Mouse (Mus musculus) layer of hippocampus, adult 9-11 months (tissue): ENCODE measurements around the gene Gngt2.

ENCODE experiments used
- DNase-seq: peaks from one replicate; pipeline ENCODE4 v3.0.0; 2022

The Gngt2 gene

GRCm38 (mm10) chr11:95826317-95827167 lies 10.5 kb upstream of the Gngt2 start:
- no peak for DNase-seq

- no peak for DNase-seq
Observed at GRCm38 (mm10) chr11:95827168-95827447, 9.9 kb upstream of the Gngt2 start.

GRCm38 (mm10) chr11:95827464-95828085 lies 9.4 kb upstream of the Gngt2 start:
- DNase-seq, result no peak

- no peak for DNase-seq
Observed at GRCm38 (mm10) chr11:95828181-95828964, 8.6 kb upstream of the Gngt2 start.

DNA sequence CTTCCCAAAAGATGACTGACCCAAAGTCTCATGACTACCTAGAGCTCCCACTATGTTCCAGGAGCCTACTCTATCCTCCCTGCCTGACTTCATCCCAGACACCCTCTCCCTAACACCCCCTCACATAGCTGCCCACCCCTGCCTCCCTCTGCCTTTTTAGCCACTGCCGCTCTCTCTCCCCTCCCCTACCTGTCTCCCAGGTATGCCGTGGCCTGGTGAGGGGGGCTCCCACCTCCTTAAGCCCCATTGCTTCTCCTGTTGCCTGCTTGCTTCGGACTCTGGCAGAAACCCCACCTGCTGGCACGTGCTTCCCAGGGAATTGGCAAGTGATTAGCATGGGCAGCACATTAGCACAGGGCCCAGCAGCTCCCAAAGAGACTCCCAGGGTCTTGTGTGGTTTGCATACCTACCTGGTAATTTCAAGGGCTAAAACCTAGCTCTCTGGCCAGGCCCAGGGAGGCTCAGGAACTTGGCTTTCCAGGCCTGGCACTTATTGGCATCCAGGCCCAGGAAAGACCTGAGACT lies 7.4 kb upstream of the Gngt2 start:
- no peak for DNase-seq

DNA sequence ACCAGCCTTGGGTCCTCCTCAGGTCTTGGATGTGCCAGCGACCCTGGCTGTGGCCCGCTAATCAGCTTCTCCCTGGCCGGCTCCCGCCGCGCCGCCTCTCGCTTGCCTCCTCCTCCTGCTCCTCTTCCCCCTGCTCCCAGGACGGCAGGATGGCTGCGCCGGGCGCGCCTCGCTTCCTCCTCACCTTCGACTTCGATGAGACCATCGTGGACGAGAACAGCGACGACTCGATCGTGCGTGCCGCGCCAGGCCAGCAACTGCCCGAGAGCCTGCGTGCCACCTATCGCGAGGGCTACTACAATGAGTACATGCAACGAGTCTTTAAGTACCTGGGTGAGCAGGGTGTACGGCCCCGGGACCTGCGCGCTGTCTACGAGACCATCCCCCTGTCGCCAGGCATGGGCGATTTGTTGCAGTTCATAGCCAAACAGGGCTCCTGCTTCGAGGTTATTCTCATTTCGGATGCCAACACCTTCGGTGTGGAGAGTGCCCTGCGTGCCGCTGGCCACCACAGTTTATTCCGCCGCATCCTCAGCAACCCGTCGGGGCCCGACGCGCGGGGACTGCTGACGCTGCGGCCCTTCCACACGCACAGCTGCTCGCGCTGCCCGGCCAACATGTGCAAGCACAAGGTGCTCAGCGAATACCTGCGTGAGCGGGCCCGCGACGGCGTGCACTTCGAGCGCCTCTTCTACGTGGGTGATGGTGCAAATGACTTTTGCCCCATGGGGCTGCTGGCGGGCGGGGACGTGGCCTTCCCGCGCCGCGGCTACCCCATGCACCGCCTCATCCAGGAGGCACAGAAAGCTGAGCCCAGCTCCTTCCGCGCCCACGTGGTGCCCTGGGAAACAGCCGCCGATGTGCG lies 6.4 kb upstream of the Gngt2 start:
- DNase-seq, result no peak

DNA sequence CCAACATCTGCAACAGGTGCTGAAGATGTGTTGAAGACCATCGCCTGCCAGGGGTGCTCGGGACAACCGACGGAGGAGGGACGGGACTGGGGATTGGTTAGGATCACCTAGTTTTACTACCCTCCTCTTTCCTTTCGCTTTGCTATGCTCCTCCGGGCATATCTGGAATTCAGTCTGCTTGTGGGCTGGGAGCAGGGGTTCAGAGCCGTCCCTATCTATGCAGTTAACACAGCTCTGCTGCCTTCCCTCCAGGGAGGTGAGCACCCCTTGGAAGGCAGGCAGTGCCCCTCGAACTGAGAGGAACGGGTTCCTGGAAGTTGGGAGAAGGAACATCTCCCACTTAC lies 5.8 kb upstream of the Gngt2 start:
- no peak for DNase-seq

GRCm38 (mm10) chr11:95831641-95832040 lies 5.4 kb upstream of the Gngt2 start:
- DNase-seq, result no peak

GRCm38 (mm10) chr11:95832129-95833005 lies 4.6 kb upstream of the Gngt2 start:
- no peak for DNase-seq

DNA sequence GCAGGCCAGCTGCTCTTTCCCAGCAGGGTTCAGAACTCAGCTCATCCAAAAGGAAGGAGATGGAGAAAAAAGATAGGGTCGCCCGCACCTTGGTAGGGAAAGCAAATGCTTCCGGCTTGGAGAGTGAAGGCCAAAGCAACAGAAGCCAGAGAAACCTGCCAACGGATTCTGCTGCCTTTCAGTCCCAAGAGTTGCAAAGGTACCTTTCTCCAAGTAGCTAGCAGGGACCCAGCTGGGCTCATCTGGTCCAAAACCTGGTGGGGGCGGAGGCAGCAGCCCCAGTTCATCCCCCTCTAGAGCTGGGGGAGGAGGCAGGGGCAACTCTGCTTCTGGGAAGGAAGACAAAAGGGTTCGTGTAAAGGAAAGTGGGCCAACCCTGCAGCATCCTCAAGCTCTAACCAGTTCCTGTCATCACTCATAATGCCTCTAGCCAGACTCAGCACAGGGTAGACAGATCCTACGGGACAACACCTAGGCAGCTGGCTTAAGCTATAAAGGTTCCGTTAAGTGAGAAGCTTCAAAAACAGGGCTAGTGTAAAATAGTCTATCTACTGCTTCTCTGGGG lies 3.9 kb upstream of the Gngt2 start:
- DNase-seq, result no peak

- no peak for DNase-seq
Observed at GRCm38 (mm10) chr11:95833631-95834142, 3.3 kb upstream of the Gngt2 start.

DNA sequence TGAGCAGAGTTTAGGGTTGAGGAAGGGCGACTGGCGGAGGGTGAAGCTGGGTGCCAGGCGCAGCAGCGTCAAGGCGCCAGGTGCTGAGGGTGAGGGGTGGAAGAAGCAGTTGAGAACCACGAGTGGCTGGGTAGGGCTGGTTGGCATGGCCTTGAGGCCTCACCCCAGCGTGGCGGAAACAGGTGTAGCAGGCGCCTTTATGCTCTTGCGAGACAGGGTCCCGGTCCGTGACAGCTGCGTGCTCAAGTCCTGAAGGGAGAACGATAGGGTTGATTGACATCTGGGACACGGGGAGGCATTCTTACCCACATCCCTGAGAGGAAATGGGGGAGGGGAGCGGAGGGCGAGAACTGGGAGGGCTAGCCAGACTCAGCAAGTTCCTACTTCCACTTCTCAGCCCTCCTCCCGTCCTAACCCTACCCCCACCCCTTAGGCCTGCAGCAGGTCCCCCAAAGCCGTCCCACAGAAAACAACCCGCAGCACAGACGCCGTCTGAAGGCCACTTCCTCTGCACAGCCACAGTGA lies 2.8 kb upstream of the Gngt2 start:
- DNase-seq, result peak; percentile 93

DNA sequence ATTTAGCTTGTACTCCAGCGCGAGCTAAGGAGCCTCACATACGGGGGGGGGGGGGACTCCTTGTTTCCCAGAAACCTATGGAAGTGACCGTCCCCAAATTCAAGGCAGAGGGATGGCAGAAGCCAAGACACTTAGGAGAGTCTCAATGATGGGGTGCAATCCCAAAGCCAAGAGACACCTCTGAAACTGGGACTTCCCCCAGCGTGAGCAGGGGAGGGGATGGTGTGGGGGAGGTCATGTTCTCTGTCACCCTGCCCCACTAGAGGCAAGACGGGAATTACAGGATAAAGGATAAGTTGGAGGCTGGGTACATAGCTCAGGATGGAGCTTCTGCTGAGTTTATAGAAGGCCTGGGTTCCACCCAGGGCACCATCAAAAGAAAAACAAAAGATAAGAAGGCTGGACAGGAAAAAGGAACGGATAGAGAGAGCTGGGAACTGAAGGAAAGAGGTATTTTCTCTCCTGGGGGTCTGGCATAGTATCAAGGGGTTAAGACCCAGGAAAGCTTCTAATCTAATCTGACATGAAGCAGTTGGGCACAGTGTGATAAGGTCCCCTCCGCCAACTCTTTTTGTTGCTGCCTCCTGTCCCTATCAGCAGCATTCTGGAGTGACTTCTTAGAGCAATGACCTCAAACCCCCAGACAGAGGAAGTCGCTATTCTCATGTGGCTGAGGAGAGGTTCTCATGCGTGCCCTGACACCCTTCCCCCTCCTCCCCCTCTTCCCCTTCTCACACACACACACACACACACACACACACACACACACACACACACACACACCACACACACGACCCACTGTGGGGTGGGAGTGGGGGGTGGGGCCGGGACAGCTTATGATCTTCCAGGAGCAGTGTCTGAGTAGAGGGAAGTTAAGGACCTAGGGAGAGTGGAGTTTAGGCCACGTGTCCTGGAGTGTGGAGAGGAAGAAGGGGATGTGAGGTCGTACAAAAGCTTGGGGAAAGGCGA lies 2.0 kb upstream of the Gngt2 start:
- DNase-seq, result peak; percentile 78

GRCm38 (mm10) chr11:95835832-95836231 lies 1.2 kb upstream of the Gngt2 start:
- DNase-seq, result no peak

DNA sequence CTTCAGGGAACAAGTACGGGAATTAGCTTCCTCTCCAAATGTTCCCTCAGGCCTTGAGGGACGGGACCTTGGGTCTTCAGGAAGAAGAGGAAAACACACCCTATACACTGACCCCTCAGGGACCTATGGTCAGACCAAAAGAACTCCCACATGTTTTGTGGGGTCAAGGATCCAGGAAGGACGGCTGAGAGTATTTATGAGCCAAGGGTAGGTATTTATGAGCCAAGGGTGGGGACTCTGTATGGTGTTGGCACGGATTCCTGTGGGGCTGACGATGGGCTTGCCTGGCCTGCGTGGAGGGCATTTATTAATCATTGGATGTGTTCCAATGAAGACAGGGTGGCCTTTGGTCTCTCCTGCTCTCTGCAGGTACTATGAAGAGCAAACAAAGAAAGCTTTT lies 583 bp upstream of the Gngt2 start:
- DNase-seq, result no peak

DNA sequence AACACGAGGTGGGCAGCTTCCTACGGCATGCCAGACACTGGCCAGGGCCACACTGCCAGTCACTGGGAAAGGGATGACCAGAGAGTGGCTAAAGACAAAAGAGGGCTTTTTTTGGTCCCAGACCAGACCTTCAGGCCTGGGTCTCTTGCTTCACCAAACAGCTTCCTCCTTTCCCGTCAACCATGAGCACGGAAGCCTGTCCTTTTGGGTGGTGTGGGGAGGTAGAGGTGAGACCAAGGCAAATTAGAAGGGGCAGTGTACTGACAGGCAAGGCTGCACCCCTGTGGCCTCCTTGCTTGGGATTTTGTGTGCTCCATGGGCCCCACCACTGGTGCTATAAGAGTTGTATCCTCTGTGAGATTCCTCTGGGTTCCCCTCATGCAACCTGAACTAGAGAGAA lies 1.6 kb downstream of the Gngt2 start:
- DNase-seq, result peak; percentile 83

GRCm38 (mm10) chr11:95838999-95839868 lies 2.2 kb downstream of the Gngt2 start:
- DNase-seq, result no peak

- DNase-seq, result no peak
Observed at GRCm38 (mm10) chr11:95840694-95841497, 3.9 kb downstream of the Gngt2 start.
